Mouse (Mus musculus) liver, adult 2 months (tissue): ENCODE measurements around the gene D430041D05Rik. TPM values are rescaled to one million over a fixed set of nuclear protein-coding genes. Genes with fewer than 3 reads are reported as not detected.

Source experiments
- DNase-seq: peaks from one replicate; pipeline ENCODE4 v3.0.0-alpha.2; 2011; ENCODE audit warnings: low read depth, low spot score; ENCODE audit errors: extremely low read depth
- H3K27ac ChIP-seq: fragments of 200-500 bp; replicated peaks from 2 replicates; pipeline ENCODE4 v1.5.1; 2012; ENCODE audit warnings: low read depth, mild to moderate bottlenecking, control low read depth, inconsistent platforms, low read length; ENCODE audit not compliant: insufficient read depth
- H3K27me3 ChIP-seq: fragments of 200-500 bp; 2 replicates; pipeline ENCODE4 v1.6.1; 2012; ENCODE audit warnings: mild to moderate bottlenecking, moderate library complexity, low read length, inconsistent platforms; ENCODE audit not compliant: control insufficient read depth, insufficient read depth
- H3K36me3 ChIP-seq: fragments of 200-500 bp; 2 replicates; pipeline ENCODE4 v1.6.1; 2012; ENCODE audit warnings: low read length, inconsistent platforms; ENCODE audit not compliant: control insufficient read depth, insufficient read depth
- H3K4me1 ChIP-seq: fragments of 200-500 bp; 2 replicates; pipeline ENCODE4 v1.6.1; 2011; ENCODE audit warnings: low read length; ENCODE audit not compliant: control insufficient read depth, insufficient read depth
- H3K4me3 ChIP-seq: fragments of 200-500 bp; 2 replicates; pipeline ENCODE4 v1.5.1; 2011; ENCODE audit warnings: low read depth, mild to moderate bottlenecking, control low read depth, low read length, moderate library complexity; ENCODE audit not compliant: insufficient read depth
- H3K79me2 ChIP-seq: fragments of 200-500 bp; 2 replicates; pipeline ENCODE4 v1.6.1; 2012; ENCODE audit warnings: inconsistent platforms, mild to moderate bottlenecking, low read length, moderate library complexity; ENCODE audit not compliant: control insufficient read depth, insufficient read depth
- H3K9ac ChIP-seq: fragments of 200-500 bp; 2 replicates; pipeline ENCODE4 v1.6.1; 2012; ENCODE audit warnings: low read depth, mild to moderate bottlenecking, control low read depth, inconsistent platforms, low read length
- CTCF ChIP-seq: fragments of 200-500 bp; IDR thresholded peaks from 2 replicates; pipeline ENCODE4 v1.5.1; 2011; ENCODE audit warnings: low read depth, low read length, control low read depth
- POLR2A ChIP-seq: fragments of 200-500 bp; IDR thresholded peaks from 2 replicates; pipeline ENCODE4 v1.6.1; 2011; ENCODE audit warnings: low read length, control low read depth; ENCODE audit not compliant: insufficient read depth; ENCODE audit errors: extremely low read depth
- WGBS: fragments of 180-500 bp; shearing (Covaris S2); methylation state at CpG from one replicate; pipeline ENCODE4 v1.1.7; 2018; 5-methylcytosine and 5-hydroxymethylcytosine counted together
- polyA plus RNA-seq: library from polyadenylated mRNA; depleted of rRNA; stranded (reverse); fragments of >200 nt; gene quantifications from 2 replicates; pipeline ENCODE4 v1.2.3, GENCODE M21; 2012
- total RNA-seq: library from RNA; depleted of rRNA; stranded (reverse); fragments of >200 nt; gene quantifications from 2 replicates; pipeline ENCODE4 v1.2.3, GENCODE M21; 2014

The D430041D05Rik gene
- total and polyA plus RNA-seq, 2 experiments = not detected

DNA sequence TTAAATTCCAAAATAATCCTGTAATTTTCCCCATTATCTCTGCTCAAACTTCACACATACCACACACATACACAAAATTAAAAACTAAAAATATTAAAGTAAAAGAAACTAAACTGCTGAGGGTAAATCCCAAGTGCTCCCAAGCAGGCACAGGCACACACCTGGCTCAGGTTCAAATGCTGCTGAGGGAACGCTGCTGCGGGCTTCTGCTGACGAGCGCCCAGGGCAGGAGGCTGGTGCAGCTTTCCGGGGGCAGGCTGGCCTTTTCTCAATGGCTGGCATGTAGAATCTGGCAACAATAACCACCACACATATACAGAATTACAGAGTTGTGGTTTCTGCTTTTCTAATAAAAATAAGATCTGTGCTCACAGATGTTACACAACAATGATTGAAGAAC lies 19.8 kb upstream of the D430041D05Rik start:
- H3K27me3 ChIP-seq = no peaks in the 10 kb centered on the region
- WGBS = 90% methylated on average over 5 of the region's 5 CpGs
- TF ChIP-seq CTCF (no peak), POLR2A (no peak)
- peaks cover 43% of the 10 kb centered on the region for H3K36me3 ChIP-seq
- H3K4me3 ChIP-seq = no peak overlapping the region
- H3K27ac ChIP-seq = no peak overlapping the region
- DNase-seq = no peak
- H3K9ac ChIP-seq = no peak overlapping the region
- H3K4me1 ChIP-seq = no peaks in the 10 kb centered on the region
- no peaks in the 10 kb centered on the region for H3K79me2 ChIP-seq

DNA sequence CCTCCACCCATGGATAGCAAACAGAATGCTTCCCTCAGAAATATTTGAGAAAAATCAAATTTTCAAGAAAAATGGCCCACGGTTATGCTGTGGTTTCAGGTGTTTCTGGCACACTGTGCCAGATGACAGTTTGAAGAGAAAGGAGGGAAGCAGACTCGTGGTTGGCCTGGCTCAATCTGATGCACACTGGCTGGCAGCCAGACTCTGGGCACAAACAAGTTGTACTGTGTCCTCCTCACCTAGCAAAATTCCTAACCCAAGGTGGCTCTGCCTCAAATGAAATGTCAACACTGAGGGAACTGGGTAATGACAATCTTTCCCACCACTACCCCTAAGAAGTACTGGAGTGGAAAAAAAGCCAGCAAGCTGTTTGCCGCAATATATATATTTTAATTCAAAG lies 15.3 kb upstream of the D430041D05Rik start:
- Histone ChIP-seq H3K4me1 (no peaks in the 10 kb centered on the region), H3K4me3 (no peak overlapping the region), H3K27ac (no peak overlapping the region), H3K36me3 (peaks cover 15% of the 10 kb centered on the region), H3K27me3 (no peaks in the 10 kb centered on the region), H3K9ac (no peak overlapping the region), H3K79me2 (no peaks in the 10 kb centered on the region)
- TF ChIP-seq CTCF = no peak
- no peak for TF ChIP-seq POLR2A
- DNase-seq = peak; percentile 62
- WGBS = 50% methylated on average over 3 of the region's 3 CpGs

DNA sequence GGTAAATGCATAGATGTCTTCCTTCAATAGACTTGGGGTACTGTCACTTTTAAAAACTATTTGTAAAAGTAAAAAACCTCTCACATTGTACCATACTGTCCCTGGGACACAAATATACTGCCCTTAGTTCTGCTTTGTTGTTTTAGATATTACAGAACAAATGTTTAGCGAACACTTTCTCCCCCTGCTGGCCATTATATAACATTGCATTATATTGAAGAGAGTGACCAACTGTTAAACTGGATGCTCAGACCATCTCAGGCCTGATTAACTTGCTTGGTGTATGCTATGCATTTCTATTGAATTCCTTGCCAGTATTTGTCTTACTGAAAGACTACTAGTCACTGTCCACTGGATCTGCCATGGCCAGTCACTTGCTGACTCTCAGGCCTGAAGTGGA lies 11.4 kb upstream of the D430041D05Rik start:
- TF ChIP-seq CTCF (peak; percentile 20; the same call in 1 of the 2 replicates), POLR2A (no peak)
- 16% methylated on average over 1 of the region's 1 CpGs for WGBS
- Histone ChIP-seq H3K36me3 (peaks cover 1% of the 10 kb centered on the region; the same call in 1 of the 2 replicates), H3K79me2 (no peaks in the 10 kb centered on the region), H3K27me3 (no peaks in the 10 kb centered on the region), H3K9ac (no peak overlapping the region), H3K4me3 (no peak overlapping the region), H3K27ac (no peak overlapping the region), H3K4me1 (no peaks in the 10 kb centered on the region)
- peak; percentile 27 for DNase-seq

DNA sequence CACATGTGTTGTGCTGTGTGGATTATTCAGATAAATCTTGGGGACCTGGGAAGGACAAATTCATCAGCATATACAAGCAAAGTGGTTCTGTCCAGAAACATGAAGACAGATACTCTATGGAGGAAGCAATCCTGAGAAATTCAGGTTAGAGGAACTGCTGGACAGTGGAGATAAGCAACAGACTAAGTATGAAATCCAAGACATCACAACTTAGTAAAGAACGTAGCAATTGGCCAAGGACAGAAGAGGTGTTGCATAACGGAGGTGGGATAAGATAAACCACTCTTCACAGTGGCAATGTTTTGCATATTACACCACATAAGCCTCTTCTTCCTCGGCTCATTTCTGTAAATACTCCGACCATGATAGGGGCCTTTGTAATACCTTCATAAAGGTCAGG lies 10.0 kb upstream of the D430041D05Rik start:
- TF ChIP-seq CTCF = no peak
- TF ChIP-seq POLR2A = no peak
- no peaks in the 10 kb centered on the region; the same call in 1 of the 2 replicates for H3K36me3 ChIP-seq
- DNase-seq = no peak
- H3K9ac ChIP-seq = no peak overlapping the region
- 76% methylated on average over 4 of the region's 4 CpGs for WGBS
- no peaks in the 10 kb centered on the region for H3K27me3 ChIP-seq
- no peak overlapping the region for H3K27ac ChIP-seq
- no peak overlapping the region for H3K4me3 ChIP-seq
- H3K79me2 ChIP-seq = no peaks in the 10 kb centered on the region
- H3K4me1 ChIP-seq = no peaks in the 10 kb centered on the region

DNA sequence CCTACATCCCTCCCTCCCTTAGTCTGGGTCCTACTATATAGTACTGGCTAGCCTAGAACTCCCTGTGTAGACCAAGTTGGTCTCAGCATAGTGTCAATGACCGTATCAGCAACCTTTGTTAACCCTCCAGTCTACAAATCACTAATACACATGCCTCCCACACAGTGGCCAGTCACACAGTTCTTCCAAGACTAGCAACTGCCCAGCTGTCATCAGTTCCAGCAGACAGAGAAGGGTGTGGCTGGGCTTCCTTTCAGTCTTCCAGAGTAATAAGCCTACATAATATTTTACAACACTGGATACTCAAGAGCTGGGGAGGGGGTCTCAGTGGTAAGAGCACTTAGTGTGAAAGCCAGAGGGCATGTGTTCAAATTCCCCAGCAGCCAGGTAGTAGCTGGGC lies 9.2 kb upstream of the D430041D05Rik start:
- Histone ChIP-seq H3K9ac (no peak overlapping the region), H3K27me3 (no peaks in the 10 kb centered on the region), H3K79me2 (no peaks in the 10 kb centered on the region), H3K27ac (no peak overlapping the region), H3K4me3 (no peak overlapping the region), H3K4me1 (no peaks in the 10 kb centered on the region), H3K36me3 (no peaks in the 10 kb centered on the region)
- TF ChIP-seq CTCF (no peak), POLR2A (no peak)
- WGBS = 86% methylated on average over 1 of the region's 1 CpGs
- no peak for DNase-seq

DNA sequence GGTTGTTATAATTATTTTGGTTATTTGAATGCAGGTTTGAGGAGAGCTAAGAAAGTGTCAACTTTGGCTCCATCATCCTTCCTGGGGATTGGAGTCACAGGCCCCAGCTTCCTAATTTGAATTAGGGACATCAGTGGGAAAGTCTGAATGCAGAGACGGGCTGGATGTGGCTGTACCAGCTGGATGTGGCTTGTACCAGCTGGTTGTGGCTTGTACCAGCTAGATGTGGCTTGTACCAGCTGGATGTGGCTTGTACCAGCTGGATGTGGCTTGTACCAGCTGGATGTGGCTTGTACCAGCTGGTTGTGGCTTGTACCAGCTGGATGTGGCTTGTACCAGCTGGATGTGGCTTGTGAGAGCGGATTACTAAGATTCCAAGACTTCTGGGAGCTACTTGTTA lies 8.6 kb upstream of the D430041D05Rik start:
- H3K4me3 ChIP-seq = no peak overlapping the region
- no peak for TF ChIP-seq CTCF
- no peak for TF ChIP-seq POLR2A
- no peak overlapping the region for H3K27ac ChIP-seq
- no peaks in the 10 kb centered on the region for H3K4me1 ChIP-seq
- no peaks in the 10 kb centered on the region for H3K36me3 ChIP-seq
- no peaks in the 10 kb centered on the region for H3K79me2 ChIP-seq
- DNase-seq = no peak
- no peaks in the 10 kb centered on the region for H3K27me3 ChIP-seq
- 93% methylated on average over 2 of the region's 2 CpGs for WGBS
- H3K9ac ChIP-seq = no peak overlapping the region
